ENCODE assay signal across 6 mouse cellular contexts in genomic region chr10:114143345-114143744, GRCm38 (mm10).
DNase-seq lines count a peak whose midpoint lies in the region.
"Not testable (repeated sequence)": the region's sequence is repeated elsewhere in the genome, so short reads cannot be mapped to it uniquely, and the experiment has no call there.

No protein-coding gene starts in this region.

- peak; percentile 13 for DNase-seq in R1 (ENCODE audit: low read depth, low spot score)
- peak; percentile 4 to 14 for DNase-seq in cerebellum, postnatal 10 days
- peak; percentile 80 for DNase-seq in heart, adult 11 months
- peak; percentile 3 for DNase-seq in left cerebral cortex, postnatal 4 days
- DNase-seq in urinary bladder, postnatal 14 days (ENCODE audit: low spot score) = peak; percentile 64
- peak; percentile 43 to 55 for DNase-seq in urinary bladder, postnatal 36 days (ENCODE audit: low spot score in 2 of 2)

- intact Hi-C loops in left cerebral cortex, postnatal 4 days (cut with DNase I) = not testable (repeated sequence)

Comparison
In these comparisons a context has a peak if more than half of its experiments do, and no peak if none do; other contexts are left out.
1. Peak in every context shown above with its lines: DNase-seq.
2. DNase-seq: peak in every context shown above with its lines; median percentile 80 in heart, adult 11 months; 64 in urinary bladder, postnatal 14 days; 49 in urinary bladder, postnatal 36 days; 13 in R1; 9 in cerebellum, postnatal 10 days; 3 in left cerebral cortex, postnatal 4 days.